Mouse (Mus musculus): ENCODE measurements at regions not wholly inside any gene's neighbourhood (a gene's known extent, or its start where the extent isn't known, plus 50 kb on each side); places are given as distances from the start of the nearest gene placed in this dataset.
A peak's percentile ranks its signal among the peaks of the same experiment; 100 is the strongest.
"Not testable (repeated sequence)": the region's sequence is repeated elsewhere in the genome, so short reads cannot be mapped to it uniquely, and the experiment has no call there.

DNA sequence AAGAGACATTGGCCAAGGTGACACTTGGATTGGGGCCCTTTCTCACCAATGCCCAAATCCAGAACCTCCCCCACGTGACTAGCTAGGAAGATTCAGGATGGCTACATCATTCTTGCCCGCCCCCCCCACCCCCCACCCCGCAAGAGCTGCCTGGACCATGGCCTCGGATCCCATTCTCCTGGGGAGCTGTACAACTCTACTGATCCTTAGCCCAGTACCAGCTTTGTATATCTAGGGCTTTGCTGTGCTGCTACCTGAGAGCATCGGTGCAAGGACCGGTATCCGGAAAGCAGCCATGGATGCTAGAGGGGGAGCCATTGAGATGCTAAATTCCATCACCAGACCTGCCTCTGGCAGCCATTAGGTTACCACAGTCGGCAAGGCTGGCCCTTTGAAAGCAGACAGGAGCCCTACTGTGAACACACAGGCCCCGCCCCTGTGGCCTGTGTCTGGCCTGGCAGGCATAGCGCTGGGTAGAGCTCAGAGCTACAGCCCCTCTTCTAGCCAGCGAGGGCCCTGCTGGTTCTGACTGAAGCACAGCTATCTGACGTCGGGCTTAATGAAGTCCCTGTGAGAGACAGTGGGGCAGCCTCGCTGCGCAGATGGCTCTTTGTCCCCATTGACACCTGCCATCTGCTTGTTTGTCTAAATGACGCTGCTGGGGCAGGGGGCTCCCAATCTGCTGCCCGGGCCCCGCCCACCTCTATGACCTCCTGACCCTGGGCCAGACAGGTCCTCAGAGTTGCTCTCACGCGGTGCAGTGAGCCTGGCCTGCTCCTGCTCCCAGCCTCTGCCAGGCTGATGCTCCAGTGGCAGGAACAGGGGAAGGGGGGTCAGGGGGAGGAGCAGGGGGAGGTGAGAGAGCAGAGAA is 128.9 kb downstream of the Dll1 start:
- DNase-seq (ENCODE audit: extremely low read depth, low read depth), result no peak

- DNase-seq (ENCODE audit: extremely low read depth, low read depth), result no peak
Observed at GRCm38 (mm10) chr17:15242976-15243635, 133.6 kb downstream of the Dll1 start.

DNA sequence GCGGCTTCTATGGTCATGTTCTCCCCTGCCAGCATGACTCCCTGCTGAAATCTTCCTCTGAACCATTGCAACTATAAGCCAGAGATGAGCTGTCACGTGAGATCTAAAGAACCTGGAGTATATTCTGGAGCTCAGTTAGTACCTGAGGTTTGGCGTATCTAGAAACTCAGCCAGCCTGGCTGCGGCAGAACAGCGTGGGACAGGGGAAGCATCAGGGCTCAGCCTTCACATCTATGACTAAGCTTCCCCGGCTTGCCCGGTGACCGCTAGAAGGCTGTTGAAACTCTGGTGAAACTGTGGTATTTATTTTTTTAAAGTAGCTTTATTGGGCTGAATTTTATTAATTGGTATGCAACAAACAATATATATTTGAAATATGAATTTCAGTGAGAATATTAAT is 134.3 kb downstream of the Dll1 start:
- no peak for DNase-seq (ENCODE audit: extremely low read depth, low read depth)

- no peak for DNase-seq (ENCODE audit: extremely low read depth, low read depth)
Observed at GRCm38 (mm10) chr17:15241491-15241890, 135.2 kb downstream of the Dll1 start.

DNA sequence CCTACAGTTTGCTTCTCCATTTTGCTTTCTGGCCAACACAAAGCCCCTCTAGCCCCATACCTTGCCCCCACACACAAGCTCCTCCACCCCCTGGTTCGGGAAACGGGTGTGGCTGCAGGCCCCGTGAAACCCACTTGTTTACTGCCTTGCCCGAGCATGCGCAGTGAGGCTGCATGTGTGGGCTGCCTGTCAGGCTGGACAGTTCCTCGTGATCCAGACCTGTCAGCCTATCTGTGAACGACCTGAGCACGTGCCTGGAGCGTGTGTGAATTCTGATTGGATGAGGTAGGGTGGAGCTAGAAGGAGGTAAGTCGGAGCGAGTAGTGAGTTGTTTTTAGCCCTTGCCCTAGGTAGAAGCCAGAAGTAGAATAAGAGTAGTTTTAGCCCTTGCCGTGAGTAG is 136.0 kb downstream of the Dll1 start:
- not testable (repeated sequence) for DNase-seq (ENCODE audit: extremely low read depth, low read depth)

- DNase-seq (ENCODE audit: extremely low read depth, low read depth), result no peak
Observed at GRCm38 (mm10) chr17:15240011-15240410, 136.7 kb downstream of the Dll1 start.

- DNase-seq (ENCODE audit: extremely low read depth, low read depth), result no peak
Observed at GRCm38 (mm10) chr17:15235041-15235440, 141.6 kb downstream of the Dll1 start.

DNA sequence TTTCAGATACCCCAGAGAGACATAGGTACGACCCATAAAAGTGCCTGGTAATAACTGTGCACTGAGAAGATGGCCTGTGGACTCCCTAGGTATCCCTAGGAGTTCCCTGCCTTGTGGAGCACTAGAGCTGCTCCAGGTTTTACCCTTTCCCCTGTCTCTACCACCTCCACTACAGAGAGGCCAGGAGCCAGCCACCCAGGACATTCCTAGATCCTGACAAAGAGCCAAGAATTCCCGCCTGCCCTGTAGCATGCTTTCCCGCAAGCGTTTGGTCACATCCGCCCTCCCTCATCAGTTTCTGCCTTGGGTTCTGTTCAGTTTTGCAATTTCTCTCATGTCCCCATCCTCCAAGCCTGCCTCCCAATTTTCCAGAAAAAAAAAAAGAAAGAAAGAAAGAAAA is 145.5 kb downstream of the Dll1 start:
- no peak for DNase-seq (ENCODE audit: extremely low read depth, low read depth)

DNA sequence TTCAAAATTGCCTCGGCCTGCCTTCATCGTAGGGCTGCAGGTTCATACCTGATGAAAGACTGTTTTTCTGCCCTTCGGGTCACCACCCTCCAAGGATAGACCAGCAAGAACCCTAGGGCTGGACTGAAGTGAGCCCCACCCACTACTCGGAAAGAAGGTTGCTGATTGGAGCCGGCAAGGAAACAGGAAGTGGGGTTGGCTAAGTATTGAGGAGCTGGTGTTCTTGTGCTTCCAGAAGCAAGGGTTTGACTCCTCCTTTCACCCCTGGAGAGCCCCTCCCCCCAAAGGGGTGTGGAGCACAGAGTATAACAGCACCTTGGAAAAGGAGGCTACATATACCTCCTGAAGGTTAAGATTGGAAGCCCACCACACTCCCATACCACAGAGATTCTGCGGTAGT is 147.5 kb downstream of the Dll1 start:
- peak; percentile 13 for DNase-seq (ENCODE audit: extremely low read depth, low read depth)

DNA sequence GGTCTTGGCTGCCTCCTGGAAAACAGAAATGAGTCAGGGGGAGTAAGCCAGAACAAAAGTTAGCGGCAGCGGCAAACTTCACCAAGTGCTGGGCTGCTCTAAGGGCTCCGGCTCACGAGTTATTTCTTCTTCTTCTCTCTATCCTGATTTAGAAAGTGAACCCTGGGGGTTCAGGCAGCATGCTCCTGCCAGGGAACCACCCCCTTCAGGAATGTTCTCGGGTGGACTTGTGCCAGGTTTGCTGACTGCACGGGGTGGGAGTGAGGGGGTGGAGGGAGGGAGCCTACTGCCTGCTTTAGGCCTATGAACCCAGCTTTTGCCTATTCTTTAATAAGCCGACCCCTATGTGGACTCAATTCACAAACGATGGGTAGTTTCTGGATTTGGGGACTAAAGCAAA is 148.6 kb downstream of the Dll1 start:
- no peak for DNase-seq (ENCODE audit: extremely low read depth, low read depth)

DNA sequence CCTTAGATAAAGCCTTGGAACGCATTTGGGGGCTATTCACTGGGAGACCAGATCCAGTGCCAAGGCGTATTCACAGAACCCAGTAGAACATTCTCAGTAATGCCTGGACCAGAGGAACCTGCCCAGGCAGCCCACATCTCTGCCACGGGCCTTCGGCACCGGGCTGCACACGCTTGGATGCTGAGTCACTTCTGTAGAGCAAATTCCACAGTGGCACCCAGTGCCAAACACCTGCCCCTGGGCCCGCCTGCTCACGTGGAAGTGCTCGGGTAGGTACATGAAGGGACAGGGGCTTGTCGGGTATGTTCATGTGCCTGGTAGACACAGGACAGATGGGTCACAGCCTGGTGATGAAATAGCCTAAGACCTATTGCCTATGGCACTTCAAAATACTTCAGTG is 152.8 kb downstream of the Dll1 start:
- DNase-seq (ENCODE audit: extremely low read depth, low read depth), result no peak

- no peak for DNase-seq (ENCODE audit: extremely low read depth, low read depth)
Observed at GRCm38 (mm10) chr17:15222923-15223322, 153.7 kb downstream of the Dll1 start.

DNA sequence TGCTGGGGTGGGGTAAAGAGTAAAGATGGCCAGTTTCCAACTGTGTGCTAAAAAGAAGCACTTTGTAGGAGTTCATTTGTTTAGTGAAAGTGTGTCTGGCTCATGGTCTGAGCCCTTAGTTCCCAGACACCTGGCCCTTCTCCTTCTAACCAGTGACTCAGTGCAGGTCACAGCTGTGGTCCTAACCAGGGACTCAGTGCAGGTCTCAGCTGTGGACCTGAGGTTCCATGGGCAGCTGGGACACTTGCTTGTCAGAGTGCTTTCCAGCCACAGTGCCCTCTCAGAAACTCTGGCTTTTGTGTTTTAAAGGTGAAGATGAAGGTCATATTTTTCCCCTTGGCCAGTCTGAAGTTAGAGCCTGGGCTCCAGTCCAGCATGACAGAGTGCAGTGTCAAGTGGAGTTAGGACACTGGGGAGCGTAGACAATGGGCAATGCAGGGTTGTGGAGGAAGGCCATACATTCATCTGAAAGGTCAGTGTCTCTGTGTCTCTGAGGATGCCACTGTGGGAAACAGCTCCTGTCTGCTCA is 162.5 kb downstream of the Dll1 start:
- no peak for DNase-seq (ENCODE audit: extremely low read depth, low read depth)

GRCm38 (mm10) chr17:15208808-15209173 is 167.5 kb upstream of the Gm3448 start:
- no peak for DNase-seq (ENCODE audit: extremely low read depth, low read depth)

- DNase-seq (ENCODE audit: extremely low read depth, low read depth), result no peak
Observed at GRCm38 (mm10) chr17:15208030-15208807, 166.9 kb upstream of the Gm3448 start.

GRCm38 (mm10) chr17:15207182-15208029 is 166.1 kb upstream of the Gm3448 start:
- DNase-seq (ENCODE audit: extremely low read depth, low read depth), result no peak

DNA sequence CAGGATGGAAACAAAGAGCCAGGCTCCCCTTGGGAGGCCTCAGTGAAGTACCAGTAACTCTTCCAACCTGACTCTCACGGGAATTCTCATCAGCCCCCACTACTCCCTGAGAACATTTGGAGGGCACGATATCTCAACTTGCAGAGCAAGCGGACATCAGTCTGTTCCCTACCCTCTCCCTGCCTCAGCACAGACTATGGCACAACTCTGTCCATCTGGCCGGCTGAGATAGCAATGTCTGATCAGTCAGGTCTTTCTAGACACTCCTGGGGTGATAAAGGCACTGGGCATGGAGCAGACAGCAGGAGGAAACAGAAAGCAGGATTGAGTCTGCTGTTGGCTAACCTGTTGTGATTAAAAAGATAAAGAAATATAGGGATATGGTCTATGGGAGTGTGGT is 164.5 kb upstream of the Gm3448 start:
- no peak for DNase-seq (ENCODE audit: extremely low read depth, low read depth)

GRCm38 (mm10) chr17:15204524-15204923 is 163.2 kb upstream of the Gm3448 start:
- DNase-seq (ENCODE audit: extremely low read depth, low read depth), result no peak

GRCm38 (mm10) chr17:15199235-15199634 is 157.9 kb upstream of the Gm3448 start:
- DNase-seq (ENCODE audit: extremely low read depth, low read depth), result no peak

DNA sequence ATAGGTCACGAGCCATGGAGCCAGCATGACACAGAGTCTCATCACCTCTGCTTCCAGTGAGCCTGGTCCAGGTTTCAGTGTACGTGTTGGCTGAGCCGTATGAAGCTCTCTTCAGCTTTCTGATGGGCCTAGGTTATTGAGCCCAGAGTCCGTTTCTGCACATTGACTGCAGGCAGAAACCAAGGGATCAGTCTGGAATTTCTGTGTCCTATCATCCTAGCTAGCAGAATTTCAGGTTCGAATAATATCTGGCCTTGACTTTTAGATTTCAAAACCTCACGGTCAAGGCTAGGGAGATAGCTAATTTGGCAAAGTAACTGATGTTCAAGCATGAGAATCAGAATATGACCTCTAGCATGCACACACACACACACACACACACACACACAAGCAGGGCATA is 156.0 kb upstream of the Gm3448 start:
- no peak for DNase-seq (ENCODE audit: extremely low read depth, low read depth)

DNA sequence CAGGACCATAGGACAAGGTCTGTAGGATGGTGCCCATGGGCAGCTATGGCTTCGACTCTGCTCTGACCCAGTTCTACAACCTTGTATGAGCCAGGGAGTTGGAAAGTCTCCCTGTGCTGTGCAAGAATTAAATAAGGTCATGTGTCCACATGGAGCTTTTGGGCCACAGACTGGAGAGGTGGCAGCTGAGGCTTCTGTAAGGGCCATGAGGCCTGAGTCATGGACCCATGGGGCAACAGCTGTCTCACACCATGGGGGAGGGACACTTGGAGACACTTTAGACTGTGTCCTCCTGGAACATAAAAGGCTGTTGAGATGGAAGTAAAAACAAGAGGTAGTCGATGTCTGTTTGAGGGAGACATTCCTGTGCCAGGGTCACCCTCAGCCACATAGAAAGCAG is 154.5 kb upstream of the Gm3448 start:
- no peak for DNase-seq (ENCODE audit: extremely low read depth, low read depth)

Measured in MEL-GATA-1-ER (cell line).